Mouse (Mus musculus) midbrain, postnatal 0 days (tissue): Measurements from ENCODE around the gene Podnl1. TPM values are rescaled to one million over a fixed set of nuclear protein-coding genes. Genes with fewer than 3 reads are reported as not detected.

Experiments
- ATAC-seq: fragments of 200-750 bp; cut with Nextera tagmentation; 2 replicates; pipeline ENCODE4 v1.8.0; 2017; ENCODE audit warnings: moderate number of reproducible peaks, mild to moderate bottlenecking, moderate TSS enrichment, moderate library complexity; ENCODE audit not compliant: low FRiP score
- DNase-seq: peaks from one replicate; pipeline ENCODE4 v3.0.0-alpha.2; 2015; ENCODE audit warnings: low spot score
- H3K27ac ChIP-seq: fragments of 300-500 bp; sonication (generic); 2 replicates; pipeline ENCODE4 v1.5.1; 2014; ENCODE audit warnings: low read depth, mild to moderate bottlenecking, low read length, mixed read lengths
- H3K27me3 ChIP-seq: fragments of 300-500 bp; sonication (generic); 2 replicates; pipeline ENCODE4 v1.6.1; 2014; ENCODE audit warnings: low read length, control low read depth, mixed read lengths; ENCODE audit not compliant: insufficient read depth
- H3K36me3 ChIP-seq: fragments of 300-500 bp; sonication (generic); 2 replicates; pipeline ENCODE4 v1.6.1; 2014; ENCODE audit warnings: low read length, control low read depth, mixed read lengths; ENCODE audit not compliant: insufficient read depth
- H3K4me1 ChIP-seq: fragments of 300-500 bp; sonication (generic); 2 replicates; pipeline ENCODE4 v1.6.1; 2014; ENCODE audit warnings: mild to moderate bottlenecking, control low read depth, antibody characterized with exemption, low read length, mixed read lengths; ENCODE audit not compliant: insufficient read depth
- H3K4me2 ChIP-seq: fragments of 300-500 bp; sonication (generic); 2 replicates; pipeline ENCODE4 v1.6.1; 2014; ENCODE audit warnings: low read depth, mild to moderate bottlenecking, low read length, mixed read lengths; ENCODE audit not compliant: poor library complexity, severe bottlenecking
- H3K4me3 ChIP-seq: fragments of 300-500 bp; sonication (generic); 2 replicates; pipeline ENCODE4 v1.5.1; 2014; ENCODE audit warnings: low read depth, mild to moderate bottlenecking, low read length, moderate library complexity
- H3K9ac ChIP-seq: fragments of 300-500 bp; sonication (generic); replicated peaks from 2 replicates; pipeline ENCODE4 v1.6.1; 2014; ENCODE audit warnings: mild to moderate bottlenecking, low read length, moderate library complexity, mixed read lengths; ENCODE audit not compliant: poor library complexity, severe bottlenecking
- H3K9me3 ChIP-seq: fragments of 300-500 bp; sonication (generic); 2 replicates; pipeline ENCODE4 v1.6.1; 2016; ENCODE audit warnings: low read length, control low read depth
- CTCF ChIP-seq: IDR thresholded peaks from 2 replicates; pipeline ENCODE4 v1.5.1; 2016; ENCODE audit warnings: antibody characterized with exemption, mild to moderate bottlenecking
- WGBS: fragments of 180-500 bp; shearing (Covaris S2); extraction: QIAGEN DNeasy Blood & Tissue Kit; methylation state at CpG from one replicate; pipeline ENCODE4 v1.1.7; 2014; 5-methylcytosine and 5-hydroxymethylcytosine counted together
- polyA plus RNA-seq: library from polyadenylated mRNA; unstranded; fragments of >200 nt; fragmentation: Nextera tagmentation; extraction: Ambion mirVana; gene quantifications from 2 replicates; pipeline ENCODE4 v1.2.1, GENCODE M21; 2015
- total RNA-seq: library from RNA; depleted of rRNA; stranded (reverse); fragments of >200 nt; gene quantifications from 2 replicates; pipeline ENCODE4 v1.2.3, GENCODE M21; 2014

Gene Podnl1
- total and polyA plus RNA-seq, 2 experiments from 2014 or later: 0.05 to 0.56 TPM

- no peaks in the 10 kb centered on the region for H3K27me3 ChIP-seq
- no peaks in the 10 kb centered on the region for H3K9me3 ChIP-seq
- DNase-seq (peak; percentile 25), ATAC-seq (0 out of 2 replicates have a peak, but pooled peaks have one; percentile 32)
- H3K4me1 ChIP-seq: 0 out of 2 replicates have a peak, but pooled peaks cover 4% of the 10 kb centered on the region
- WGBS: 50% methylated on average over 30 of the region's 30 CpGs
- H3K9ac ChIP-seq: no peak overlapping the region
- TF ChIP-seq CTCF: no peak
- no peak overlapping the region for H3K27ac ChIP-seq
- H3K36me3 ChIP-seq: peaks cover 37% of the 10 kb centered on the region
- no peak overlapping the region for H3K4me2 ChIP-seq
- H3K4me3 ChIP-seq: no peak overlapping the region
Observed at GRCm38 (mm10) chr8:84130806-84131205, 5.0 kb downstream of the Podnl1 start.

GRCm38 (mm10) chr8:84132225-84132624, 6.4 kb downstream of the Podnl1 start:
- H3K9me3 ChIP-seq: no peaks in the 10 kb centered on the region
- H3K4me2 ChIP-seq: no peak overlapping the region
- ATAC-seq: 0 out of 2 replicates have a peak, but pooled peaks have one; percentile 14
- H3K9ac ChIP-seq: no peak overlapping the region
- H3K36me3 ChIP-seq: peaks cover 51% of the 10 kb centered on the region
- no peak overlapping the region for H3K27ac ChIP-seq
- H3K4me3 ChIP-seq: no peak overlapping the region
- 85% methylated on average over 8 of the region's 8 CpGs for WGBS
- no peaks in the 10 kb centered on the region for H3K27me3 ChIP-seq
- no peak for TF ChIP-seq CTCF
- H3K4me1 ChIP-seq: 0 out of 2 replicates have a peak, but pooled peaks cover 4% of the 10 kb centered on the region
- DNase-seq: no peak

- Histone ChIP-seq H3K36me3 (peaks cover 92% of the 10 kb centered on the region), H3K4me2 (no peak overlapping the region), H3K9me3 (no peaks in the 10 kb centered on the region), H3K4me1 (no peaks in the 10 kb centered on the region), H3K4me3 (no peak overlapping the region), H3K27me3 (no peaks in the 10 kb centered on the region), H3K9ac (no peak overlapping the region), H3K27ac (no peak overlapping the region)
- DNase-seq: no peak
- ATAC-seq: no peak
- 93% methylated on average over 3 of the region's 3 CpGs for WGBS
- no peak for TF ChIP-seq CTCF
Observed at GRCm38 (mm10) chr8:84137848-84138247, 12.1 kb downstream of the Podnl1 start.

- Histone ChIP-seq H3K4me2 (no peak overlapping the region), H3K9ac (no peak overlapping the region), H3K4me3 (no peak overlapping the region), H3K4me1 (no peaks in the 10 kb centered on the region), H3K9me3 (no peaks in the 10 kb centered on the region), H3K27me3 (no peaks in the 10 kb centered on the region), H3K27ac (no peak overlapping the region), H3K36me3 (peaks cover 75% of the 10 kb centered on the region)
- DNase-seq: no peak
- no peak for TF ChIP-seq CTCF
- no peak for ATAC-seq
- 87% methylated on average over 4 of the region's 4 CpGs for WGBS
Observed at GRCm38 (mm10) chr8:84140838-84141237, 15.0 kb downstream of the Podnl1 start.

GRCm38 (mm10) chr8:84144636-84145245, 19.0 kb downstream of the Podnl1 start:
- ATAC-seq (no peak), DNase-seq (no peak)
- Histone ChIP-seq H3K36me3 (peaks cover 37% of the 10 kb centered on the region), H3K4me3 (no peak overlapping the region), H3K9me3 (no peaks in the 10 kb centered on the region), H3K9ac (no peak overlapping the region), H3K27me3 (no peaks in the 10 kb centered on the region), H3K27ac (no peak overlapping the region), H3K4me2 (no peak overlapping the region), H3K4me1 (peaks cover 13% of the 10 kb centered on the region; the same call in 1 of the 2 replicates)
- WGBS: 92% methylated on average over 8 of the region's 8 CpGs
- TF ChIP-seq CTCF: no peak

- Histone ChIP-seq H3K27me3 (no peaks in the 10 kb centered on the region), H3K4me1 (peaks cover 13% of the 10 kb centered on the region; the same call in 1 of the 2 replicates), H3K9ac (peak overlapping the region; percentile 92), H3K4me3 (peak overlapping the region; percentile 71), H3K9me3 (no peaks in the 10 kb centered on the region), H3K4me2 (peak overlapping the region; percentile 86), H3K36me3 (peaks cover 17% of the 10 kb centered on the region), H3K27ac (peak overlapping the region; percentile 51)
- WGBS: 10% methylated on average over 13 of the region's 14 CpGs
- DNase-seq (no peak), ATAC-seq (peak; percentile 64)
- 0 out of 2 replicates have a peak, but pooled peaks have one; percentile 5 for TF ChIP-seq CTCF
Observed at GRCm38 (mm10) chr8:84147324-84147766, 21.6 kb downstream of the Podnl1 start.
